Mouse (Mus musculus): ENCODE measurements around the gene Htr5a. TPM values are rescaled to one million over a fixed set of nuclear protein-coding genes. Genes with fewer than 3 reads are reported as not detected.

Gene Htr5a
- polyA plus RNA-seq, 1 experiment from 2014 or later = not detected

DNA sequence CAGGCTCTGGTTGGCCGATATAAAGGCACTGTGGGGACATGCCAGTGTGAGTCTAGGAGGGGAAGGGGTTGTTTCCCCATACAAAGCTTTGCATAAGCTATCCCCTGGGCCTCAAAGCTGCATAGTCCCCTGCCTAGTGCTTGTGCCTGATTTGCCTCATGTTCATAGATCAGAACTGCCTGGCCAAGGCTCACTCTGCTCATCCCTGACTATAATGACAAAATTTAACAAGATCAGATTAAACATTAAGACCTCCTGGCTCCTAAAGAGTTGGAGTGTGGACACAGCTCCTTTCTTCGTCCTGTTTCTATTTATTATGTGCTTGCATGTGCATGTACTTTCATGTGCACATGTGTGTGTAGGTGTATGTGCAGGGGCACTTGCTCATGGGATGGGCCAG lies 39.3 kb downstream of the Htr5a start:
- ATAC-seq = no peak
- no peak for DNase-seq (ENCODE audit: low read depth, low spot score)
- POLR2A ChIA-PET = no interaction called here
- CTCF ChIA-PET = no interaction called here
- in situ Hi-C loops (cut with MboI; ENCODE audit: low pct_unique_long_range_greater_than_20kb) = no loop called here
- TF ChIP-seq CTCF (IDR thresholded peaks at IDR 0.05) = no peak
- no peaks in the 10 kb centered on the region for H3K27me3 ChIP-seq

GRCm38 (mm10) chr5:27888080-27888479 lies 46.1 kb downstream of the Htr5a start:
- POLR2A ChIA-PET = no interaction called here
- H3K27me3 ChIP-seq = no peaks in the 10 kb centered on the region
- no peak for DNase-seq (ENCODE audit: low read depth, low spot score)
- TF ChIP-seq CTCF (IDR thresholded peaks at IDR 0.05) = no peak
- CTCF ChIA-PET = no interaction called here
- in situ Hi-C loops (cut with MboI; ENCODE audit: low pct_unique_long_range_greater_than_20kb) = no loop called here
- ATAC-seq = no peak

DNA sequence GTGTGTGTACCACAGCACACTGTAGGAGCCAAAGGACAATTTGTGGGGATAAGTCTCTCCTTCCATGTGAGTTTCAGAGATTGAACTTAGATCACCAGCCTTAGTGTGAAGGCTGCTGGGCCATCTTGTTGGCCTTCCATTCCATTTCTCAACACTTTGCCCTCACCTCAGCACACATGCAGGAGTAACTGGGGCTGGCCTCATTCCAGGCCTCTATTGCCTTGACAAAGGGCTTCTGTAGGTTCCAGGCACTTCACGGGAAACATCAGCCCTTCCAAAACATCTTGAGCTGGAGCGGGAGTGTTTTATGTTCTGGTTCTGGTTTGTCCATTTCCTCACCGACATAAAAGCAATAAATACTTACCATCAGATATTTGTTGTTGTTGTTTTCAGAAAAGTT lies 54.0 kb downstream of the Htr5a start:
- H3K27me3 ChIP-seq = no peaks in the 10 kb centered on the region
- no peak for TF ChIP-seq CTCF (IDR thresholded peaks at IDR 0.05)
- in situ Hi-C loops (cut with MboI; ENCODE audit: low pct_unique_long_range_greater_than_20kb) = no loop called here
- ATAC-seq (no peak), DNase-seq (ENCODE audit: low read depth, low spot score) (no peak)
- POLR2A ChIA-PET = no interaction called here
- CTCF ChIA-PET = no interaction called here

DNA sequence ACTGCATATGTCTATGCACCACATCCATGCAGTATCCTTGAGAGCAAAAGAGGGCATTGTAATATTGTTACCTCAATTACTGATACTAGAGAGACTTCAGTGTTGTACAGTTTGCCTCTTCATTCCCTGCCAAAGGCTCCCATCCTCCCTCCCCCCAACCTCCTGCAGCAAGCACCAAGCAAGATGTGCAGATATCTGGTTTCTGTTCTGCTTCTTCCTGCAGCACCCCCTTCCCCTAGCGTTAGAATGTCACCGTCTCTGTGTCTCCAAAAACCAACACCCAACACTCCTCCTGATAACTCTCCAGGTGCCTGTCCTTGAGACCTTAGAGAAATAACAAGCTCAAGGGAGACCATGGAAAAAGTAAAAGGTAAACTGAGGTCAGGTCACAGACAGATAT lies 57.8 kb downstream of the Htr5a start:
- POLR2A ChIA-PET = interaction anchor here (0.7 kb wide), 1 partner anchor 674 kb away, joined by 4 read pairs; no protein-coding TSS in a partner anchor
- TF ChIP-seq CTCF (IDR thresholded peaks at IDR 0.05) = no peak
- DNase-seq (ENCODE audit: low read depth, low spot score) = no peak
- CTCF ChIA-PET = no interaction called here
- no peak for ATAC-seq
- in situ Hi-C loops (cut with MboI; ENCODE audit: low pct_unique_long_range_greater_than_20kb) = no loop called here
- H3K27me3 ChIP-seq = no peaks in the 10 kb centered on the region

DNA sequence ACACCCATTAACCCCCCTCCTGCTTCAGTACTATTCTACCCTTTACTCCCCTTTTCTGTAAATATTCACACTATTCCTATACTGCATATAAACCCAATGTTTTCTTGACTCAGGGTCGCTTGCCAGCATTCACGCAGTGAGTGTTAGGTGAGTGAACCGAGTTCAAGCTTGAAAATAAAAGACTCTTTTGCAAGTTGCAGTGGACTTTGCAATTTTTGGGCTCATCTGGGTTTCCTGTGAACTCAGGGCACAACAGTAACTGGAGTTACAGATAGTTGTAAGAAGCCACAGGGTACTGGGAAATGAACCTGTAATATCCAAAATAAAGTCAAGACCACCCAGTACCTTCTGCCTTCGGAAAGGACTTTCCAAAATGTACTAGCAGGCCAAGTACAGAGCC lies 58.2 kb downstream of the Htr5a start:
- no peak for DNase-seq (ENCODE audit: low read depth, low spot score)
- no peak for ATAC-seq
- ChIA-PET CTCF (no interaction called here), POLR2A (interaction anchor here (0.7 kb wide), 1 partner anchor 674 kb away, joined by 4 read pairs; no protein-coding TSS in a partner anchor)
- in situ Hi-C loops (cut with MboI; ENCODE audit: low pct_unique_long_range_greater_than_20kb) = no loop called here
- H3K27me3 ChIP-seq = no peaks in the 10 kb centered on the region
- no peak for TF ChIP-seq CTCF (IDR thresholded peaks at IDR 0.05)

Other genes with a start within 250 kb of the Htr5a start
- gene Paxip1, start 50.5 kb upstream of the Htr5a start, polyA plus RNA-seq (2021) = 31.9 TPM
- gene Insig1, start 229.2 kb downstream of the Htr5a start, polyA plus RNA-seq (2021) = 19.8 TPM